Mouse (Mus musculus) bone marrow macrophage, adult 2 months (primary cell): ENCODE results near the gene Coro7.

Source experiments
- CTCF ChIP-seq: IDR thresholded peaks from 2 replicates; pipeline ENCODE4 v1.5.1; 2012; ENCODE audit warnings: low read depth, mild to moderate bottlenecking, low read length, moderate library complexity
- POLR2A ChIP-seq: IDR thresholded peaks from 2 replicates; pipeline ENCODE4 v1.6.1; 2012; ENCODE audit warnings: mild to moderate bottlenecking, low read depth, low read length, borderline replicate concordance

DNA sequence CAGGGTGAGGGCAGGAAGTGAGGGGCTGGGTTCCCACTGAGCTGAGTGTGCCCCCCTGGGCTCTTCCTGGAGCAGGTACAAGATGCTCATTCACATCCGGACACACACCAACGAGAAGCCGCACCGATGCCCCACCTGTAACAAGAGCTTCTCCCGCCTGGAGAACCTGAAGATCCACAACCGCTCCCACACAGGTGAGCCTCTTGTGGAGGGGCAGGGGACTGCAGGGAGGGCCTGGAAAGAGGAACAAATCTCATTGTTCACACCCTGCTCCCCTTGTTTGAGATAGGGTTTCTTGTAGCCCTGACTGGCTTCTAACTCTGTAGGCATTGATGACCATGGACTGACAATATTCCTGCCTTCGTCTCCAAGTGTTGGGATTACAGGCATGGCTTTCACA, 67.9 kb downstream of the Coro7 start:
- TF ChIP-seq CTCF (no peak), POLR2A (no peak)
